Mouse (Mus musculus) myocyte (in vitro differentiated cells): ENCODE measurements around the gene Sod1.

ENCODE experiments used
- CEBPB ChIP-seq: IDR thresholded peaks from 2 replicates; pipeline ENCODE4 v1.6.1; 2011; ENCODE audit warnings: mild to moderate bottlenecking, moderate library complexity; ENCODE audit not compliant: poor library complexity, insufficient read depth, severe bottlenecking
- E2F4 ChIP-seq: IDR thresholded peaks from one replicate; pipeline ENCODE4 v1.6.1; 2011; ENCODE audit warnings: mild to moderate bottlenecking, control low read depth, moderate library complexity; ENCODE audit not compliant: insufficient read depth
- MAX ChIP-seq: IDR thresholded peaks from one replicate; pipeline ENCODE4 v1.6.1; 2011; ENCODE audit warnings: low read depth, mild to moderate bottlenecking, control low read depth
- MYOD1 ChIP-seq, 3 experiments: IDR thresholded peaks; one replicate each; pipeline ENCODE4 v1.6.1; 2011; ENCODE audit warnings: control low read depth in 2 of 3, low read depth in 2 of 3, mild to moderate bottlenecking in 2 of 3, moderate library complexity in 1 of 3; ENCODE audit not compliant: insufficient read length in 2 of 3, control insufficient read depth in 1 of 3
- MYOG ChIP-seq, 3 experiments: IDR thresholded peaks; one replicate each; pipeline ENCODE4 v1.6.1; 2011; ENCODE audit warnings: control low read depth in 2 of 3, low read depth in 2 of 3, mild to moderate bottlenecking in 2 of 3; ENCODE audit not compliant: insufficient read length in 2 of 3, control insufficient read depth in 1 of 3, insufficient read depth in 1 of 3
- POLR2A ChIP-seq: IDR thresholded peaks from one replicate; pipeline ENCODE4 v1.6.1; 2011; ENCODE audit warnings: low read depth, mild to moderate bottlenecking, control low read depth, moderate library complexity; ENCODE audit not compliant: insufficient read length
- POLR2AphosphoS2 ChIP-seq: IDR thresholded peaks from one replicate; pipeline ENCODE4 v1.6.1; 2011; ENCODE audit warnings: low read depth, control low read depth; ENCODE audit not compliant: insufficient read length
- REST ChIP-seq: IDR thresholded peaks from one replicate; pipeline ENCODE4 v1.6.1; 2011; ENCODE audit warnings: mild to moderate bottlenecking, control low read depth, moderate library complexity; ENCODE audit not compliant: insufficient read depth, insufficient read length
- TCF12 ChIP-seq: IDR thresholded peaks from one replicate; pipeline ENCODE4 v1.6.1; 2011; ENCODE audit warnings: mild to moderate bottlenecking, control low read depth; ENCODE audit not compliant: poor library complexity, insufficient read depth, severe bottlenecking
- USF1 ChIP-seq: IDR thresholded peaks from one replicate; pipeline ENCODE4 v1.6.1; 2011; ENCODE audit warnings: low read depth, mild to moderate bottlenecking, control low read depth, moderate library complexity

DNA sequence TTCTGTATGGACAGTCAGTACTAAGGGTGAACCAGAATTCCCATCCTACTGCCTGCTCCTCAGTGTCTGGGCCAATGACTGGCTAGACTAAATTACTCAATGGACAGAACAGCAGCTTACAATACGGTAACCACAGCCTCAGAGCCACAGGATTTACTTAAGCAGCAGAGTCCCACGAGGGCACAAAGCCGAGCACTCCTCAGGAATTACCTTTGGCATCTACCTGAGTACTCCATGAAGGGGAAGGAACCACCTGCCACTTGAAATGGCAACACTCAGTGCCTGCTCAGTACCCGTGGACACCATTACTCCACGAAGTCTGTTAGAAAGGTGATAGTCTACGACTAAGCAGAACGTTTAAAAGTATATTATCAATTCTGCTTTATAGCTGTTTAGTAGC, 10.7 kb downstream of the Sod1 start:
- TF ChIP-seq POLR2A, result no peak
- no peak for TF ChIP-seq E2F4
- TF ChIP-seq POLR2AphosphoS2, result no peak
- TF ChIP-seq MYOG (IDR thresholded peaks at IDR 0.05; ENCODE audit: control insufficient read depth in 1 of 3, insufficient read depth in 1 of 3, insufficient read length in 2 of 3, low read depth in 2 of 3), result no peak
- TF ChIP-seq CEBPB, result no peak
- TF ChIP-seq USF1, result no peak
- no peak for TF ChIP-seq TCF12
- TF ChIP-seq MAX, result no peak
- TF ChIP-seq REST, result no peak
- no peak for TF ChIP-seq MYOD1 (IDR thresholded peaks at IDR 0.05; ENCODE audit: control insufficient read depth in 1 of 3, insufficient read length in 2 of 3, low read depth in 2 of 3)
